Mouse (Mus musculus) liver, embryonic 12.5 days (tissue): ENCODE data around the gene Fstl4. TPM values are rescaled to one million over a fixed set of nuclear protein-coding genes. Genes with fewer than 3 reads are reported as not detected.

ENCODE experiments used
- ATAC-seq: fragments of 200-750 bp; cut with Nextera tagmentation; 2 replicates; pipeline ENCODE4 v1.8.0; 2017; ENCODE audit warnings: moderate number of reproducible peaks, mild to moderate bottlenecking, moderate library complexity
- H3K27ac ChIP-seq: fragments of 300-500 bp; sonication (generic); 2 replicates; pipeline ENCODE4 v1.5.1; 2016; ENCODE audit warnings: mild to moderate bottlenecking
- H3K27me3 ChIP-seq: fragments of 300-500 bp; sonication (generic); replicated peaks from 2 replicates; pipeline ENCODE4 v1.6.1; 2016; ENCODE audit warnings: mild to moderate bottlenecking, moderate library complexity
- H3K36me3 ChIP-seq: fragments of 300-500 bp; sonication (generic); 2 replicates; pipeline ENCODE4 v1.6.1; 2016; ENCODE audit warnings: mild to moderate bottlenecking, moderate library complexity
- H3K4me1 ChIP-seq: fragments of 300-500 bp; sonication (generic); 2 replicates; pipeline ENCODE4 v1.6.1; 2016
- H3K4me2 ChIP-seq: fragments of 300-500 bp; sonication (generic); 2 replicates; pipeline ENCODE4 v1.6.1; 2016; ENCODE audit warnings: mild to moderate bottlenecking, moderate library complexity
- H3K4me3 ChIP-seq: fragments of 300-500 bp; sonication (generic); 2 replicates; pipeline ENCODE4 v1.5.1; 2016; ENCODE audit warnings: mild to moderate bottlenecking, moderate library complexity
- H3K9ac ChIP-seq: fragments of 300-500 bp; sonication (generic); 2 replicates; pipeline ENCODE4 v1.6.1; 2016; ENCODE audit warnings: mild to moderate bottlenecking, moderate library complexity
- H3K9me3 ChIP-seq: fragments of 300-500 bp; sonication (generic); replicated peaks from 2 replicates; pipeline ENCODE4 v1.6.1; 2016; ENCODE audit warnings: mild to moderate bottlenecking, moderate library complexity
- WGBS: fragments of 180-500 bp; shearing (Covaris S2); methylation state at CpG from one replicate; pipeline ENCODE4 v1.1.7; 2016; ENCODE audit not compliant: insufficient replicate concordance; 5-methylcytosine and 5-hydroxymethylcytosine counted together
- polyA plus RNA-seq: library from polyadenylated mRNA; unstranded; fragments of >200 nt; fragmentation: Nextera tagmentation; extraction: Ambion mirVana; gene quantifications from 2 replicates; pipeline ENCODE4 v1.2.1, GENCODE M21; 2016

The Fstl4 gene
- polyA plus RNA-seq, 1 experiment from 2014 or later, result 0.27 TPM

- Histone ChIP-seq H3K4me1 (no peaks in the 10 kb centered on the region), H3K4me3 (no peak overlapping the region), H3K27ac (no peak overlapping the region), H3K9me3 (no peaks in the 10 kb centered on the region), H3K9ac (no peak overlapping the region), H3K27me3 (no peaks in the 10 kb centered on the region), H3K36me3 (no peaks in the 10 kb centered on the region), H3K4me2 (no peak overlapping the region)
- no peak for ATAC-seq
- WGBS, result 12% methylated on average over 2 of the region's 2 CpGs
Measured at GRCm38 (mm10) chr11:53128661-53129060, 364.2 kb downstream of the Fstl4 start.

GRCm38 (mm10) chr11:53132406-53133035 is 368.1 kb downstream of the Fstl4 start:
- Histone ChIP-seq H3K27me3 (no peaks in the 10 kb centered on the region), H3K27ac (no peak overlapping the region), H3K9ac (no peak overlapping the region), H3K9me3 (no peaks in the 10 kb centered on the region), H3K4me1 (no peaks in the 10 kb centered on the region), H3K4me3 (no peak overlapping the region), H3K36me3 (no peaks in the 10 kb centered on the region), H3K4me2 (no peak overlapping the region)
- 56% methylated on average over 23 of the region's 23 CpGs for WGBS
- no peak for ATAC-seq

GRCm38 (mm10) chr11:53136371-53136770 is 371.9 kb downstream of the Fstl4 start:
- Histone ChIP-seq H3K36me3 (no peaks in the 10 kb centered on the region), H3K27ac (no peak overlapping the region), H3K4me1 (no peaks in the 10 kb centered on the region), H3K27me3 (no peaks in the 10 kb centered on the region), H3K4me2 (no peak overlapping the region), H3K4me3 (no peak overlapping the region), H3K9ac (no peak overlapping the region), H3K9me3 (no peaks in the 10 kb centered on the region)
- WGBS, result 75% methylated on average over 11 of the region's 11 CpGs
- ATAC-seq, result no peak

- Histone ChIP-seq H3K4me3 (no peak overlapping the region), H3K27ac (no peak overlapping the region), H3K9me3 (no peaks in the 10 kb centered on the region), H3K9ac (no peak overlapping the region), H3K27me3 (no peaks in the 10 kb centered on the region), H3K36me3 (no peaks in the 10 kb centered on the region), H3K4me2 (no peak overlapping the region), H3K4me1 (no peaks in the 10 kb centered on the region)
- no peak for ATAC-seq
- 72% methylated on average over 8 of the region's 8 CpGs for WGBS
Measured at GRCm38 (mm10) chr11:53137381-53137780, 372.9 kb downstream of the Fstl4 start.

DNA sequence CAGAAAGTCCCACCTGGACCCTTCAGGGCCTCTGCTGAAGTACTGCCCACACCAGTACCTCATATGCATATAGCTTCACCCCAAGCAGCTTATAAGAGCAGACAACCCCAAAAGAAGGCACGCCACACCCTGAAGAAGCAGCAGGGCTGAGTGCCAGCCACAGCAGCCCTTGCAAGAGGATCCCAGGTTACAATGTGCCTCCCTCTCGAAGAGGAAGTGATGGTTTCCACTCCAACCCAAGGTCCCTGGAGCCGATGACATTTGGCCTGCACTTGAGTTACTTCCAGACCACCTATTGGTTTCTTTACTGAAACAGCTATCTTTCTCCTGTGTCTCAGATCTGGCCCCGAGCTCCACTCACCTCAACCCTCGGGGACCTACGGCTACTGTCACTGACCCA is 373.8 kb downstream of the Fstl4 start:
- no peak overlapping the region for H3K4me2 ChIP-seq
- no peaks in the 10 kb centered on the region for H3K27me3 ChIP-seq
- no peak for ATAC-seq
- no peak overlapping the region for H3K4me3 ChIP-seq
- 55% methylated on average over 6 of the region's 6 CpGs for WGBS
- no peak overlapping the region for H3K27ac ChIP-seq
- H3K9ac ChIP-seq, result no peak overlapping the region
- H3K36me3 ChIP-seq, result no peaks in the 10 kb centered on the region
- no peaks in the 10 kb centered on the region for H3K4me1 ChIP-seq
- no peaks in the 10 kb centered on the region for H3K9me3 ChIP-seq

DNA sequence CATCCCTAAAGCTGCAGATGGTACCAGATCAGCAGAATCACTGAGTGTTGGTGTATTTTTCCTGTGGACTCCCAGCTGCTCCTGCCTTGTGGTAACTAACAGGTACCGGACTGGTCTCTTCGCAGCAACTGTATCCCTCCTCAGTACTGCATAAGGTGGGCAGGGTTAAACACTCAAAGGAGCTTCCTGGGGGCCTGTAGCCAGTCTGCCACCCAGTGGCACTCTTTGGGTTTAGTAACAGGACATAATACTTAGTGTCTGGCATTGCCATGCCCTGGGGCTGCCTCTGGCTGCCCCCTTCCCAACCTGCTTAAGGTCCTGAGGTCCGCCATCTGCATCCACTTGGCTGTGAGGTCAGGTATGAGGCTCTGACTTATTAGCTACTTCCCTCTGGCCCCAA is 375.2 kb downstream of the Fstl4 start:
- H3K9ac ChIP-seq, result no peak overlapping the region
- no peaks in the 10 kb centered on the region for H3K9me3 ChIP-seq
- ATAC-seq, result no peak
- 74% methylated on average over 3 of the region's 3 CpGs for WGBS
- no peaks in the 10 kb centered on the region for H3K4me1 ChIP-seq
- H3K27me3 ChIP-seq, result no peaks in the 10 kb centered on the region
- H3K36me3 ChIP-seq, result no peaks in the 10 kb centered on the region
- H3K4me3 ChIP-seq, result no peak overlapping the region
- no peak overlapping the region for H3K27ac ChIP-seq
- no peak overlapping the region for H3K4me2 ChIP-seq

DNA sequence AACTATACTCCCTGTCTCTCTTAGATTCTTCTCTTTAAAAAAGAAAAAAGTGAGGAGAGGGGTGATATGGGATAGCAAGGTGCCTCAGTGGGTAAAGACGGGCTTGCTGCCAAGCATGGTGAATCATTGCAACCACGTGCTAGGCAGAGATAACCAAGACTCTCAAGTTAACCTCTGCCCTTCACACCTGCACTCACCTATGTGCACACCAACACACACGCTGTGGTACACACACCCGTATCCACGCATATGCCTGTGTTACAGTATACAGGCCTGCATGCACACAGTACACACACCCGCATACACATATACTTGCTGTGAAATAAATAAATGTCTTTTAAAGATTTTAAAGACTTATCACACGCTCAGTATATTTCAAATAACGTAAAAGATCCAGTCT is 375.8 kb downstream of the Fstl4 start:
- Histone ChIP-seq H3K4me3 (no peak overlapping the region), H3K36me3 (no peaks in the 10 kb centered on the region), H3K4me2 (no peak overlapping the region), H3K9me3 (no peaks in the 10 kb centered on the region), H3K27ac (no peak overlapping the region), H3K27me3 (no peaks in the 10 kb centered on the region), H3K4me1 (no peaks in the 10 kb centered on the region), H3K9ac (no peak overlapping the region)
- no peak for ATAC-seq
- 67% methylated on average over 8 of the region's 8 CpGs for WGBS

DNA sequence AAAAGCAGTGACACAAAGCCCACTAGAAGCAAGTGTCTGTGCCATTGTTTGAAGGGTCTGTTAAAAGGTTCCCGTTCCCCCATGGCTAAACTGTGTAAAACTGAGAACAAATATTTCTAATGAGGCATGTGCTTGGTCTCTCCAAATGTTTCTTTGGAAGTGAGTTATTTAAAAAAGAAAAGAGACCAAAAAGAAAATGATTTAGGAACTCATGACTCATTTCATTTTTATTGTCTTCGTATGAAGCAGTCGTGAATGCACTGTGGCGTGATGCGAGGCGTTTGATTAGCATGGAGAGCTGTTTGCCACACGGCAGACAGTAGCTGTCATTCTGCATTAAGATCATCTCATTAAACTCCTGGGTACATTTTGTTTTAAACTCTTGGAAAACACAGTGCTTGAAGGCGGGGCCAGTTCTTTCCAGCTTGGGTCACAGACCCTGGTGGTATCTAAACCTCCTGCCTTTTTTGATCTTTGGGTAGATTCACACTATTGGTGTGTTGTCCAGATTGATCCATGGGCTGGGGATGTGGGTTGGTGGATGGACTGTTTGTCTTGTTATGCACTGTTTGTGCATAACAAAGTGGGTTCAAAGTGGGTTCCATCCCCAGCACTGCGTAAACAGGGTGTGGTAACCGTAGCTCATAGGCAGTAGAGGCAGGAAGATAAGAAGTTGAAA is 376.4 kb downstream of the Fstl4 start:
- H3K9ac ChIP-seq, result no peak overlapping the region
- no peaks in the 10 kb centered on the region for H3K36me3 ChIP-seq
- H3K27ac ChIP-seq, result no peak overlapping the region
- H3K9me3 ChIP-seq, result no peaks in the 10 kb centered on the region
- H3K27me3 ChIP-seq, result no peaks in the 10 kb centered on the region
- H3K4me1 ChIP-seq, result no peaks in the 10 kb centered on the region
- ATAC-seq, result no peak
- WGBS, result 74% methylated on average over 10 of the region's 10 CpGs
- no peak overlapping the region for H3K4me2 ChIP-seq
- H3K4me3 ChIP-seq, result no peak overlapping the region

DNA sequence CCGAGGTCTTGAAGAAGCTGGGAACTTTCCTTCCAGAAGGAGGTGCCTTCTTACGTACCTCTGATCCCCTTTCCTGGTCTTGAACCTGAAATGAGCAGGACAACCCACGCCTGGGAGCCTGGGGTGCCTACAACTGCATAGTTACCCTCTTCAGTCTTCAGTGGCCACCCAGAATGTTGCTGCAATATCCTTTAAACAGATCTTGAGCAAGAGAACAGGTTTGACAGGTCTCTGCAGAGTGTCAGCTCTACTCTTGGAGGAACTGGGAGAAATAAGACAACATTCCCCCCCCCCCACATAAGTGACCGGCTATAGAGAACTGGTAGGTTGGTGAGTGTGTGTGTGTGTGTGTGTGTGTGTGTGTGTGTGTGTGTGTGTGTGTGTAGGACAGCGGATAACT is 379.1 kb downstream of the Fstl4 start:
- ATAC-seq, result no peak
- WGBS, result 56% methylated on average over 5 of the region's 5 CpGs
- Histone ChIP-seq H3K27me3 (no peaks in the 10 kb centered on the region), H3K4me2 (no peak overlapping the region), H3K4me3 (no peak overlapping the region), H3K36me3 (no peaks in the 10 kb centered on the region), H3K9me3 (no peaks in the 10 kb centered on the region), H3K4me1 (no peaks in the 10 kb centered on the region), H3K27ac (no peak overlapping the region), H3K9ac (no peak overlapping the region)

GRCm38 (mm10) chr11:53144506-53144905 is 380.1 kb downstream of the Fstl4 start:
- Histone ChIP-seq H3K9me3 (no peaks in the 10 kb centered on the region), H3K27ac (no peak overlapping the region), H3K4me2 (no peak overlapping the region), H3K36me3 (no peaks in the 10 kb centered on the region), H3K9ac (no peak overlapping the region), H3K27me3 (no peaks in the 10 kb centered on the region), H3K4me1 (no peaks in the 10 kb centered on the region), H3K4me3 (no peak overlapping the region)
- ATAC-seq, result no peak
- 39% methylated on average over 5 of the region's 5 CpGs for WGBS

GRCm38 (mm10) chr11:53146290-53146689 is 381.9 kb downstream of the Fstl4 start:
- ATAC-seq, result no peak
- Histone ChIP-seq H3K4me1 (no peaks in the 10 kb centered on the region), H3K27ac (no peak overlapping the region), H3K27me3 (no peaks in the 10 kb centered on the region), H3K9ac (no peak overlapping the region), H3K4me2 (no peak overlapping the region), H3K4me3 (no peak overlapping the region), H3K36me3 (no peaks in the 10 kb centered on the region), H3K9me3 (no peaks in the 10 kb centered on the region)
- 25% methylated on average over 4 of the region's 4 CpGs for WGBS

- Histone ChIP-seq H3K4me3 (no peak overlapping the region), H3K36me3 (no peaks in the 10 kb centered on the region), H3K4me2 (no peak overlapping the region), H3K9ac (no peak overlapping the region), H3K27me3 (no peaks in the 10 kb centered on the region), H3K27ac (no peak overlapping the region), H3K9me3 (no peaks in the 10 kb centered on the region), H3K4me1 (peaks cover 4% of the 10 kb centered on the region; the same call in 1 of the 2 replicates)
- ATAC-seq, result no peak
- WGBS, result 69% methylated on average over 7 of the region's 7 CpGs
Measured at GRCm38 (mm10) chr11:53156463-53156862, 392.0 kb downstream of the Fstl4 start.
